Mouse (Mus musculus) liver, embryonic 13.5 days (tissue): ENCODE results near the gene Adora3. TPM values are rescaled to one million over a fixed set of nuclear protein-coding genes. Genes with fewer than 3 reads are reported as not detected.
"Not testable (repeated sequence)": the region's sequence is repeated elsewhere in the genome, so short reads cannot be mapped to it uniquely, and the experiment has no call there.

Source experiments
- ATAC-seq: fragments of 200-750 bp; cut with Nextera tagmentation; 2 replicates; pipeline ENCODE4 v1.8.0; 2017; ENCODE audit warnings: low read depth, mild to moderate bottlenecking, moderate number of reproducible peaks, moderate library complexity
- DNase-seq: peaks from one replicate; pipeline ENCODE4 v3.0.0; 2022
- H3K27ac ChIP-seq: fragments of 300-500 bp; sonication (generic); 2 replicates; pipeline ENCODE4 v1.5.1; 2015; ENCODE audit warnings: moderate library complexity, mild to moderate bottlenecking, inconsistent platforms
- H3K27me3 ChIP-seq: fragments of 300-500 bp; sonication (generic); 2 replicates; pipeline ENCODE4 v1.6.1; 2015; ENCODE audit warnings: mild to moderate bottlenecking, inconsistent platforms
- H3K36me3 ChIP-seq: fragments of 300-500 bp; sonication (generic); 2 replicates; pipeline ENCODE4 v1.6.1; 2015; ENCODE audit warnings: mild to moderate bottlenecking, inconsistent platforms
- H3K4me1 ChIP-seq: fragments of 300-500 bp; sonication (generic); replicated peaks from 2 replicates; pipeline ENCODE4 v1.6.1; 2015; ENCODE audit warnings: inconsistent platforms
- H3K4me2 ChIP-seq: fragments of 300-500 bp; sonication (generic); 2 replicates; pipeline ENCODE4 v1.6.1; 2015; ENCODE audit warnings: inconsistent platforms, mild to moderate bottlenecking, moderate library complexity
- H3K4me3 ChIP-seq: fragments of 300-500 bp; sonication (generic); replicated peaks from 2 replicates; pipeline ENCODE4 v1.5.1; 2015; ENCODE audit warnings: mild to moderate bottlenecking, inconsistent platforms
- H3K9ac ChIP-seq: fragments of 300-500 bp; sonication (generic); 2 replicates; pipeline ENCODE4 v1.6.1; 2015; ENCODE audit warnings: mild to moderate bottlenecking, inconsistent platforms
- H3K9me3 ChIP-seq: fragments of 300-500 bp; sonication (generic); replicated peaks from 2 replicates; pipeline ENCODE4 v1.6.1; 2016; ENCODE audit warnings: inconsistent platforms
- WGBS: fragments of 180-500 bp; shearing (Covaris S2); methylation state at CpG from one replicate; pipeline ENCODE4 v1.1.7; 2015; ENCODE audit not compliant: insufficient replicate concordance; 5-methylcytosine and 5-hydroxymethylcytosine counted together
- polyA plus RNA-seq: library from polyadenylated mRNA; unstranded; fragments of >200 nt; fragmentation: Nextera tagmentation; extraction: Ambion mirVana; gene quantifications from 2 replicates; pipeline ENCODE4 v1.2.1, GENCODE M21; 2015

Gene Adora3
- polyA plus RNA-seq, 1 experiment from 2014 or later, result 0.44 TPM

DNA sequence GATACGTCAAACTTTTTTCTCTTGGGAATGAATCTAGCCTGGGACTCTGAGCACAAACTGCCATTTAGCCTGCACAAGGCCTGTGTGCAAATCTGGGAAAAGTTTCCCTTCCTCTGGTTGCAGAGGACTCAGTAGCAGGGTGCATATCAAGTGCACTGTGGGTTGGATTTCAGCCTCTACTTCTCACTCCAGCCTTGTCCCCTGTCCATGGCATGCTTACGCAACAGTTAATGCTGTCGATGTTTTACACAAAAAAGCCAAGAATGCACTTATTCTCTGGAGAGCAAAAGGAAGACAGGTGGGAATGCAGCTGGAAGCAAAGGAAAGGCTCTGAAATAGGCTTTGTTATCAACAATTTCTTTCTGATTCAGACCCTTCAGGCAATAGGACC is 47.7 kb downstream of the Adora3 start:
- Histone ChIP-seq H3K27ac (no peak overlapping the region), H3K4me3 (no peak overlapping the region), H3K9me3 (no peaks in the 10 kb centered on the region), H3K4me2 (no peak overlapping the region), H3K27me3 (no peaks in the 10 kb centered on the region), H3K4me1 (peaks cover 58% of the 10 kb centered on the region), H3K36me3 (no peaks in the 10 kb centered on the region), H3K9ac (no peak overlapping the region)
- DNase-seq (no peak), ATAC-seq (no peak)
- WGBS, result 39% methylated on average over 3 of the region's 3 CpGs

DNA sequence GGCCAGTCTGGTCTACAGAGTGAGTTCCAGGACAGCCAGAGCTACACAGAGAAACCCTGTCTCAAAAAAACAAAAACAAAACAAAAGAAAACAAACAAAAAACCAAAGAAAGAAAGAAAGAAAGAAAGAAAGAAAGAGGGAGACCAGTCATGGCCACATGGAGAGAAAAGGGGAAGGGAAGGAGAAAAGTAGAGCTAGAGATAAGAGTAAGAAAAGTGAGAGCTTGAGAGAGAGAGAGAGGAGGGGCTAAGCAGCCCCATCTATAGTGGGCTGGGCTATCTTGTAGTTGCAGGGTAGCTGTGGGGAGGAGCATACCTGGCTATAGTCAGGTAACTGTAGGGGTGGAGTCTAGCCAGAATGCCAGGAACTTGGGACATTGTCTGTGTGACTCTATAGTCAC is 50.1 kb downstream of the Adora3 start:
- not testable (repeated sequence) for H3K36me3 ChIP-seq, H3K9ac ChIP-seq, DNase-seq, H3K9me3 ChIP-seq, H3K4me3 ChIP-seq, H3K27me3 ChIP-seq, H3K27ac ChIP-seq, H3K4me2 ChIP-seq
- ATAC-seq, result peak; percentile 34; the same call in 1 of the 2 replicates
- H3K4me1 ChIP-seq, result peaks cover 47% of the 10 kb centered on the region

DNA sequence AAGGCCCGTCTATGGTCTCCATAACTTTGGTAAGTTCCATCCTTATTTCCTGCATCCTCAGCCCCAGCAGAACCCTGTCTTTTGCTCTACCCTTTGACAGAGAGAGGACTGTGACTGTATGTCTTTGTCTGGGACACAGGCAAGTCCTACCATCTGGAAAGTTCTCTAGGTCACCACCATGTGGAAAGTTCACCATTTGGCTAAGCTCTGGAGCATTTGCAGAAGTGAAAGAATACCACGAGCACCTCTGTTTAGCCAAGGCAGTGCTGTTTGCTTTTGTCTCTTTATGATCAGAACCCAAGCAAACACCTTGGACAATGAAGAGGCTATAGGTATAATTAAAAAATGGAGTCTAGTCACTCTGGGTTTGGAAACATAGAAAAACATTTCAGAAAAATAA is 51.3 kb downstream of the Adora3 start:
- 41% methylated on average over 2 of the region's 2 CpGs for WGBS
- Histone ChIP-seq H3K27ac (no peak overlapping the region), H3K4me3 (no peak overlapping the region), H3K4me2 (no peak overlapping the region), H3K36me3 (no peaks in the 10 kb centered on the region), H3K4me1 (peaks cover 49% of the 10 kb centered on the region), H3K9me3 (no peaks in the 10 kb centered on the region), H3K9ac (no peak overlapping the region), H3K27me3 (no peaks in the 10 kb centered on the region)
- no peak for DNase-seq
- no peak for ATAC-seq

GRCm38 (mm10) chr3:105924616-105925015 is 54.0 kb downstream of the Adora3 start:
- Histone ChIP-seq H3K27ac (no peak overlapping the region), H3K27me3 (no peaks in the 10 kb centered on the region), H3K4me1 (peaks cover 39% of the 10 kb centered on the region), H3K4me3 (no peak overlapping the region), H3K36me3 (no peaks in the 10 kb centered on the region), H3K9ac (no peak overlapping the region), H3K4me2 (no peak overlapping the region), H3K9me3 (no peaks in the 10 kb centered on the region)
- ATAC-seq, result peak; percentile 47
- DNase-seq, result peak; percentile 14
- WGBS, result 44% methylated on average over 9 of the region's 9 CpGs

DNA sequence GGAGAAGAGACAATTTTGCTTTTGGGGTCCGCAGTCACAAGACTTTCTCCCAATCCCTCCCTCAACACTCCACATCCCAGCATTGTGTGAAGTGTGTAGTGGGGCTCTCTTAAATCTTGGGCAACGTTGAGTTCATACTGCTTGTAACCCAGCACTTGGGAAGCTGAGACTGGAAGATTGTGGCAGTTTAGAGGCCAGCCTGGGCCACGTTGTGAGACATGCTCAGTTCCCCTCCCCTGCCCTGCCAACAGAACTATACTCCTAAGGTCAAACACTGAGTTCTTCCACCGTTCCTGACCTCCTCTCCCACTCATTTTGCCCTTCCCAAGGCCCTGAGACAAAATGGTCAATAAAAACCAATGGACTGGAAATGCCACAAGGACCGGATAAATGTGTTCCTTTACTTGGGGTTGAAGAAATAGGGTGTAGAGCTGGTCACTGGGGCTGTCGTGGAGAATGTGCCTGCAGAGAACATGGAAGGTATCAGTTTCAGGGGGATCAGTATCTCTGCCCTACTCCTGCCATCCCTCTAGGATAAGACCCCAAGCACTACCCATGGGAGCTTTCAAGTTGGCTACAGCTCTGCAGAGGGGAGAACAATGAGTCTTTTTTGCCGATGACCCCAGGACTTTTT is 57.0 kb downstream of the Adora3 start:
- WGBS, result 71% methylated on average over 7 of the region's 7 CpGs
- Histone ChIP-seq H3K9me3 (no peaks in the 10 kb centered on the region), H3K4me1 (peaks cover 42% of the 10 kb centered on the region), H3K27me3 (no peaks in the 10 kb centered on the region), H3K9ac (no peak overlapping the region), H3K36me3 (no peaks in the 10 kb centered on the region), H3K4me2 (no peak overlapping the region), H3K4me3 (no peak overlapping the region), H3K27ac (no peak overlapping the region)
- DNase-seq, result no peak
- no peak for ATAC-seq

GRCm38 (mm10) chr3:105928195-105928569 is 57.5 kb downstream of the Adora3 start:
- H3K4me2 ChIP-seq, result no peak overlapping the region
- no peak for DNase-seq
- H3K9ac ChIP-seq, result no peak overlapping the region
- H3K4me3 ChIP-seq, result no peak overlapping the region
- no peak for ATAC-seq
- no peaks in the 10 kb centered on the region for H3K27me3 ChIP-seq
- H3K4me1 ChIP-seq, result peaks cover 44% of the 10 kb centered on the region
- no peaks in the 10 kb centered on the region for H3K9me3 ChIP-seq
- H3K36me3 ChIP-seq, result no peaks in the 10 kb centered on the region
- 79% methylated on average over 3 of the region's 3 CpGs for WGBS
- H3K27ac ChIP-seq, result no peak overlapping the region

DNA sequence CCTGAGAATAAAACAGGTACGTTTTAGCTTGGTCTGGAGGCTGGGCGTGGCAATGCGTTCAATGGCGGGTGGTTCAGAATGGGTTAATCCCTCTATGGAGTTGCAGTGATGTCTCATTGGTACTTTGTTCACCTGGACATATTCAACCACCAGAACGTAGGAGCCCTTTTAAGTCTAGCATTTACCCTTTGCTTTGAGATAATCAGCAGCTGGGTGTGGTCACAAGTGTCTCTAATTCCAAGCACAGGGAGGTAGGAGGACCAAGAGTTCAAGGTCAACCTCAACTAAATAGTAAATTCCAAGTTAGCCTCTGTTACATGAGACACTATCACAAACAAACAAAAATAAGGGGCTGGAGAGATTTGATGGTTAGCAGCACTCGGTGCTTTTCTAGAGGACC is 58.1 kb downstream of the Adora3 start:
- WGBS, result 72% methylated on average over 6 of the region's 6 CpGs
- H3K4me1 ChIP-seq, result peaks cover 44% of the 10 kb centered on the region
- no peak overlapping the region for H3K27ac ChIP-seq
- no peaks in the 10 kb centered on the region for H3K9me3 ChIP-seq
- H3K27me3 ChIP-seq, result no peaks in the 10 kb centered on the region
- DNase-seq (no peak), ATAC-seq (no peak)
- H3K4me3 ChIP-seq, result no peak overlapping the region
- H3K36me3 ChIP-seq, result no peaks in the 10 kb centered on the region
- no peak overlapping the region for H3K9ac ChIP-seq
- H3K4me2 ChIP-seq, result no peak overlapping the region

DNA sequence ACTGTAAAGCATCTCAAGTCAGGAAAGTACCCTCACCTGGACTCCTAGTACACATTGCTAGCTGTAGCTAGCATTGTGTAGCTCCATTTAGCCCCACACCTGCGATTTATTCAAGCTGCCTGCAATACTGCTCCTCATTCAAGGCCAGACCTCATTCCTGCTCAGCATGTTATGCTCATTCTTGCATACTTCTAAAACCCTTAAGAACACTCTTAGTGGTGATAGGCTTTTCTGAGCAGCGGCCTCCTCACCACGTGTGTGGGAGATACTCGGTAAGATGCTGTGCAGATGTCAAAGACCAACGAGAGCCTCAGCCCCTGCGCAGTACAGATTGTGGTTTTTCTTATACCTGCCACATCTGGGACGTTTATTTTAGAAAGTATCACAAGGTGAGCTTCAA is 59.2 kb downstream of the Adora3 start:
- H3K4me2 ChIP-seq, result no peak overlapping the region

GRCm38 (mm10) chr3:105931095-105931494 is 60.4 kb downstream of the Adora3 start:
- Histone ChIP-seq H3K4me3 (no peak overlapping the region), H3K27me3 (no peaks in the 10 kb centered on the region), H3K4me2 (peak overlapping the region; percentile 12; the same call in 1 of the 2 replicates), H3K9ac (no peak overlapping the region), H3K4me1 (peaks cover 28% of the 10 kb centered on the region), H3K27ac (no peak overlapping the region), H3K36me3 (no peaks in the 10 kb centered on the region), H3K9me3 (no peaks in the 10 kb centered on the region)
- WGBS, result 30% methylated on average over 2 of the region's 2 CpGs
- ATAC-seq (no peak), DNase-seq (no peak)

More for the DNA sequence above, 59.2 kb downstream of the Adora3 start:
- no peaks in the 10 kb centered on the region for H3K9me3 ChIP-seq
- no peaks in the 10 kb centered on the region for H3K27me3 ChIP-seq
- no peak overlapping the region for H3K4me3 ChIP-seq
- 42% methylated on average over 7 of the region's 7 CpGs for WGBS
- H3K27ac ChIP-seq, result no peak overlapping the region
- DNase-seq (no peak), ATAC-seq (no peak)
- H3K36me3 ChIP-seq, result no peaks in the 10 kb centered on the region
- no peak overlapping the region for H3K9ac ChIP-seq
- H3K4me1 ChIP-seq, result peaks cover 39% of the 10 kb centered on the region

GRCm38 (mm10) chr3:105932240-105933071 is 61.8 kb downstream of the Adora3 start, which contains the start of gene I830077J02Rik:
TSS of gene I830077J02Rik (minus strand) at chr3:105932664.
- H3K4me2 ChIP-seq, result peak within 1 kb of the TSS; percentile 34
- ATAC-seq (peak; percentile 67), DNase-seq (no peak)
- peaks cover 21% of the 10 kb centered on the region for H3K4me1 ChIP-seq
- H3K9ac ChIP-seq, result no peak within 1 kb of the TSS
- WGBS, result 18% methylated on average over 8 of the region's 8 CpGs
- H3K9me3 ChIP-seq, result no peaks in the 10 kb centered on the region
- H3K36me3 ChIP-seq, result peaks cover 5% of the 10 kb centered on the region
- H3K27me3 ChIP-seq, result no peaks in the 10 kb centered on the region
- peak within 1 kb of the TSS; percentile 24; the same call in 1 of the 2 replicates for H3K4me3 ChIP-seq
- peak within 1 kb of the TSS; percentile 59 for H3K27ac ChIP-seq

GRCm38 (mm10) chr3:105933926-105934325 is 63.3 kb downstream of the Adora3 start:
- H3K9me3 ChIP-seq, result no peaks in the 10 kb centered on the region
- WGBS, result 84% methylated on average over 6 of the region's 6 CpGs
- H3K27me3 ChIP-seq, result no peaks in the 10 kb centered on the region
- peaks cover 14% of the 10 kb centered on the region for H3K4me1 ChIP-seq
- H3K36me3 ChIP-seq, result peaks cover 8% of the 10 kb centered on the region
- H3K4me2 ChIP-seq, result no peak overlapping the region
- no peak overlapping the region for H3K27ac ChIP-seq
- no peak overlapping the region for H3K9ac ChIP-seq
- ATAC-seq (no peak), DNase-seq (no peak)
- no peak overlapping the region for H3K4me3 ChIP-seq

- Histone ChIP-seq H3K4me2 (no peak overlapping the region), H3K4me1 (peaks cover 13% of the 10 kb centered on the region; the same call in 1 of the 2 replicates), H3K9me3 (no peaks in the 10 kb centered on the region), H3K4me3 (no peak overlapping the region), H3K27ac (no peak overlapping the region), H3K9ac (no peak overlapping the region), H3K27me3 (no peaks in the 10 kb centered on the region), H3K36me3 (peaks cover 12% of the 10 kb centered on the region)
- 86% methylated on average over 5 of the region's 5 CpGs for WGBS
- ATAC-seq (no peak), DNase-seq (no peak)
Measured at GRCm38 (mm10) chr3:105935033-105935432, 64.4 kb downstream of the Adora3 start.
